Mouse (Mus musculus) bone marrow, adult 2 months (tissue): Measurements from ENCODE around the gene Bbs10. TPM values are rescaled to one million over a fixed set of nuclear protein-coding genes. Genes with fewer than 3 reads are reported as not detected.

Source experiments
- H3K27ac ChIP-seq: fragments of 200-500 bp; 2 replicates; pipeline ENCODE4 v1.5.1; 2012; ENCODE audit warnings: low read depth, mild to moderate bottlenecking, control low read depth, inconsistent platforms, low read length; ENCODE audit not compliant: control insufficient read depth, poor library complexity, insufficient read depth
- H3K4me1 ChIP-seq: fragments of 200-500 bp; 2 replicates; pipeline ENCODE4 v1.6.1; 2011; ENCODE audit warnings: low read length; ENCODE audit not compliant: control insufficient read depth, insufficient read depth
- H3K4me3 ChIP-seq: fragments of 200-500 bp; replicated peaks from 2 replicates; pipeline ENCODE3; 2011; ENCODE audit warnings: mild to moderate bottlenecking, low read depth, low read length, control low read depth; ENCODE audit not compliant: control insufficient read depth
- CTCF ChIP-seq: fragments of 200-500 bp; IDR thresholded peaks from 2 replicates; pipeline ENCODE4 v1.5.1; 2011; ENCODE audit warnings: low read length, control low read depth; ENCODE audit not compliant: control insufficient read depth, insufficient read depth
- POLR2A ChIP-seq: fragments of 200-500 bp; IDR thresholded peaks from 2 replicates; pipeline ENCODE4 v1.6.1; 2011; ENCODE audit warnings: low read depth, mild to moderate bottlenecking, control low read depth, low read length, borderline replicate concordance; ENCODE audit not compliant: control insufficient read depth
- WGBS: fragments of 180-500 bp; shearing (Covaris S2); methylation state at CpG from one replicate; pipeline ENCODE4 v1.1.7; 2018; 5-methylcytosine and 5-hydroxymethylcytosine counted together
- polyA plus RNA-seq: library from polyadenylated mRNA; stranded (reverse); fragments of >200 nt; gene quantifications from 2 replicates; pipeline ENCODE4 v1.2.4, GENCODE M21; 2011; ENCODE audit warnings: low replicate concordance; ENCODE audit not compliant: missing spikeins, insufficient read depth, insufficient read length

Gene Bbs10
- polyA plus RNA-seq = not detected in 2 replicates

DNA sequence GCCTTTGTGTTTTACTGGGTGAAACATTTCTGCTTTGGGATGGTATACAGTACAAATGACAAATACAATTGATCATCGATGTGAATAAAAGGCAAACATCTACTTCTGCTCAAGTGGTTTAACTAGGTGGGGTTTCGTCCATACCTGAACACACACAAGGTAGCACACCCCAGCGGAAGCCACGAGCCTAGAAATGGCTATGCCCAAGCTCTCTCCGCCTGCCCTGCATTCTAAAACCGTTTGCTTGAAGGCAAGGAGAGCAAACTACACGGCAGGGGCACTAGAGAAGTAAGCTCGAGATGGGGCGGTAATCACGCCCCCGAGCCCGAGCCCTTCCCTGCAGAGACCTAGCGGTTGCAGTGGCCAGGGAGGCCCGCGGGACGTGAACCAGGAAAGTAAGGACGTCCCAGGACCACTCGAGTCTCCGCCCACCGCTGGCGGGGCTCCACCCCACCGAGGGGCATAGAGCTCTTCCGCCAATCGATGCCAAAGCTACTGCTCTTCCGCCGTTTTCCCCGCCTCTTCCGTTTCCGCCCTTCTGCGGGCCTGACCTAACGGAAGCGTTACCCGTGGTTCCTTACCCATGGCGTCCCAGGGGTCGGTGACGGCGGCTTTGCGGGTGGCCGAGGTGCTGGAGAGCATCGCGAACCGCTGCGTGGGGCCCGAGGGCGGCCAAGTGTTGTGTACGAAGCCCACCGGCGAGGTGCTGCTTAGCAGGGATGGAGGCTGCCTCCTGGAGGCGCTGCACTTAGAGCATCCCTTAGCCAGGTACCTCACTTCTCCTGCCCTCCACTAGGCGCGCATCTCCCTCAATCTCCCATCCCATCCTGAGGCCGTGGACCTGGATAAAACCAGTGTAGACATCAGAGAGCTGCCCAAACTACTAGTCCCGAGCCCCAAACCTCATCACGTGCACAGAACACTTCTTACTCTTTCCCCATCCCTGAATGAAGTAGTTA lies at the start of gene Bbs10:
Gene Bbs10 (plus strand): TSS at position 540 of the 959 bp plus-strand sequence.
- TF ChIP-seq CTCF = peak; percentile 69
- TF ChIP-seq POLR2A = peak; percentile 58; the same call in 1 of the 2 replicates
- 2% methylated on average over 54 of the region's 54 CpGs for WGBS
- H3K4me1 ChIP-seq = no peaks in the 10 kb centered on the region; the same call in 1 of the 2 replicates
- H3K4me3 ChIP-seq = peak within 1 kb of the TSS; percentile 70
- H3K27ac ChIP-seq = peak within 1 kb of the TSS; percentile 25

DNA sequence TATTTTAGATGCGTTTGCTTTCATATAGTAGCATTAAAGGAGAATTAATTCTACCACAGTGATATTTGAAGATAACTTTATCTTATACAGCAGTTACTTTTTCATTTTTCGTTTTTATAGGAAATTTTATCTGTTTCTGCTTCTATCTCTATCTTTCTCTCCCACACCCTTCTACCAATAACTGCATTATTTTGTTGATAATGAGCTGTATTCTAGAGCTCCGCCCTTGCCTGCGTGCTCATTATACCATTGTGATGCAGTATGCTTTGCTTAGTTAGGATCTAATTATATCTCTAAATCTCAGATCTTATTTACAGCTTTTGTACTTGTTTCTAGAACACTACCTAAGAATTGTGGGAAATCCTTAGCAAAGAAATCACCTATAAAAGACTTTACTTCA lies 48.3 kb upstream of the Bbs10 start:
- no peaks in the 10 kb centered on the region for H3K4me1 ChIP-seq
- WGBS = 62% methylated on average over 4 of the region's 4 CpGs
- no peak overlapping the region for H3K4me3 ChIP-seq
- TF ChIP-seq CTCF (no peak), POLR2A (no peak)
- no peak overlapping the region for H3K27ac ChIP-seq

DNA sequence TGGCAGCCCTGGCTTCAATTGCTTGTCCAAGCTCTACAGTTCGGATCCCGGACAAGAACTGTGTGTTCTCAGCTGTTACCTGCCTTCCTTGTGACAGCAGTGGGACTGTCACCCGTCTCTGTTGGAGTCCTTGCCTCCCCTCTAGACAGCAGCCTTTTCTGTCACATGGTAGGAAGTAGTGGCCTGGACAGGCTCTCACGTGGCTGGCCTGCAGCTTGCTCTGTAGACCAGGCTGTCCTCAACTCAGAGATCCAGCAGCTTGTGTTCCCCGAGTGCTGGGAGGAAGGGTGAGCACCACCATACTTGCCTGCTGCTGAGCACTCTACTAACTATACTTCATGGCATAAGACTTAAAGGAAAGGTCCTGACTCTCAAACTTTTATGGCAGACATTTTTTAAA lies 46.8 kb upstream of the Bbs10 start:
- Histone ChIP-seq H3K4me1 (no peaks in the 10 kb centered on the region), H3K4me3 (no peak overlapping the region), H3K27ac (no peak overlapping the region)
- TF ChIP-seq POLR2A (no peak), CTCF (no peak)
- 69% methylated on average over 5 of the region's 5 CpGs for WGBS

DNA sequence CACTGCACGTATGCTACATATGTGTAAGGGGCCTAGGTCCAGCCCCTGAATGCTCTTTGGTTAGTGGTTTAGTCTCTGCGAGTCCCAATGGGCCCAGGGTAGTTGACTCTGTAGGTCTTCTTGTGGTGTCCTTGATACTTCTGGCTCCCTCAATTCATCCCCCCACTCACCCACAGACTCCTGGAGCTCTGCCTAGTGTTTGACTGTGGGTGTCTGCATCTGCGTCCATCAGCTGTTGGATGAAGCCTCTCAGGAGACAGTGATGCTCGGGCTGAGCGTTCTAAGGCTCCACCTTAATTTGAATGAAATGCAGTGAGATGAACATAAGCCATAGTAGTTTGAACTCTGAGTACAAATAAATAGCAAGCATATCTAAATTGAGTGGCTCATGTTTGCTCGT lies 43.3 kb upstream of the Bbs10 start:
- Histone ChIP-seq H3K4me3 (no peak overlapping the region), H3K27ac (no peak overlapping the region), H3K4me1 (no peaks in the 10 kb centered on the region)
- WGBS = 90% methylated on average over 6 of the region's 6 CpGs
- TF ChIP-seq POLR2A (no peak), CTCF (no peak)

DNA sequence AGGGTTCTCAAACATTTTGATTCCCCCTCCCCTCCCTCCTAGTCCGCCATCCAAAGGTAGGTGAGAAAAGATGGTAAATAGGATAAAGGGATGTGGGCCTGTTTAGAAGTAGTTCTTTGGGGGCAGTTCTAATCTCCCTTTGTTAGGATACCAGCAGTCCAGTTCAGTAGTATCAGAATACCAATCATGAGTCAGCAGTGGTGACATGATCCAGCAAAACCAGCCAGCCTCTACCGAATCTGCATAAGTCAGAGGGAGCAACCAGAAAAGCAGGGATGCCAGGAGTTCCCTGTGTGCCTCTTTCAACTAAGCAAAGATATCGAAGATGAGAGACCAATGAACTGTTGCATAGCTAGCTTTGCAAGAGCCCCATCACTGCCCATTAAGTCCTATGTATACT lies 42.3 kb upstream of the Bbs10 start:
- no peak for TF ChIP-seq CTCF
- no peak for TF ChIP-seq POLR2A
- 64% methylated on average over 3 of the region's 3 CpGs for WGBS
- Histone ChIP-seq H3K27ac (no peak overlapping the region), H3K4me3 (no peak overlapping the region), H3K4me1 (no peaks in the 10 kb centered on the region)

DNA sequence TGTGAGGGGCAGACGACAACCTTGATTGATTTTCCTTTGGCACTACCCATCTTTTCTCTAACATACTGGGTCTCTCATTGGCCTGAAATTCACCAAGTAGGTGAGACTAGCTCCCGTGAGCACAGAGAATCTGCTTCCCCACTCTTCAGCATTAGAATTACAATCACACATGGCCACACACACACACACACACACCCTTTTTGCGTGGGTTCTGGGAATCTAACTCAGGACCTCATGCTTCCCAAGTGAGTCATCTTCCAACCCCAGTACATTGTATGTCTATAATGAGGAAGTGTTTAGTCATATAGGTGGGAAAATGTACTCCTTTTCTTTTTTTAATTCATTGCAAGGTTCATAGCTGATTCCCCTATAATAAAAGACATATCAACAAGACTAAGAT lies 41.1 kb upstream of the Bbs10 start:
- TF ChIP-seq POLR2A (no peak), CTCF (no peak)
- Histone ChIP-seq H3K4me1 (no peaks in the 10 kb centered on the region), H3K27ac (no peak overlapping the region), H3K4me3 (no peak overlapping the region)
- 88% methylated on average over 3 of the region's 3 CpGs for WGBS

DNA sequence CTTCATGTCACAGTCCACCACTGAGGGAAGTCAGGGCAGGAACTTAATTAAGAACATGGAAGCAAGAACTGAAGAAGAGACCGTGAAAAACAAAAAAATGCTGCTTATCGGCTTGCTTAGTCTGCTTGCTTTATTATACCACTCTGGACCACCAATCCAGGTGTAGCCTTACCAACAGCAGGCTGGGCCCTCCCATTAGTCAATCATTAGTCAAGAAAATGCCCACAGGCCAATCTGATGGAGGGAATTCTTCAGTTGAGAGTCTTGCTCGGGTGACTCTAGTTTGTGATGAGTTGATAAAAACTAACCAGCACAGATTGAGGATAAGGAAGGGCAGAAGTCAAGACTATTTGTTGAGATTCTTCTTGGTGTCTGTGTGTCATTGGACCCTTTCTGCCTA lies 40.2 kb upstream of the Bbs10 start:
- TF ChIP-seq POLR2A = no peak
- TF ChIP-seq CTCF = no peak
- WGBS = 87% methylated on average over 3 of the region's 3 CpGs
- Histone ChIP-seq H3K4me3 (no peak overlapping the region), H3K27ac (no peak overlapping the region), H3K4me1 (no peaks in the 10 kb centered on the region)

DNA sequence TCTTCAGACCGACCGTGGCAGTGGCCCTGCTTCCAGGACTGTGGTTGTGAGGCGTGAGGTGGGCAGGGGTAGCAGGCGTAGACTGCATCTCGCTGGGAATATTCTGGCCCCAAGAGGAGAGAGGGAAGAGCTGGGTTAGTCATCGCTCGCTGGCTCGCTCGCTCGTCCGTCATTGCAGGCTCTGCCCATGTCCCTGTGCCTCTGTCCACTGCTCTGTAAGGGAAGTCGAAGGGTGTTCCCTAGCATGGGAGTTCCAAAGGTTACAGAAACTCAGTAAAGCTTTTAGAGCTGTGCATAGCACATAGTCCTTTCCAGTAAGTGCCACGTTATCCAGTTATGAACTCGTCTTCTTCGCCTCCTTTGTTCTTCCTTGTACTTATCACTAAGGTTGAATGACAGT lies 26.8 kb upstream of the Bbs10 start:
- Histone ChIP-seq H3K4me3 (no peak overlapping the region), H3K27ac (no peak overlapping the region), H3K4me1 (no peaks in the 10 kb centered on the region)
- WGBS = 94% methylated on average over 15 of the region's 15 CpGs
- TF ChIP-seq CTCF (no peak), POLR2A (no peak)
